Mouse (Mus musculus) macrophage (primary cell): Measurements from ENCODE around the gene St6gal1. TPM values are rescaled to one million over a fixed set of nuclear protein-coding genes. Genes with fewer than 3 reads are reported as not detected.

Experiments used
- H3K27ac ChIP-seq: fragments of 350-480 bp; formaldehyde crosslinking; 2 replicates; pipeline ENCODE4 v1.9.0; 2021
- H3K36me3 ChIP-seq: fragments of 350-480 bp; formaldehyde crosslinking; 2 replicates; pipeline ENCODE4 v1.9.0; 2021; ENCODE audit errors: inconsistent target
- H3K4me3 ChIP-seq: fragments of 350-480 bp; formaldehyde crosslinking; 2 replicates; pipeline ENCODE4 v1.9.0; 2021; ENCODE audit errors: inconsistent target
- H3K79me2 ChIP-seq: fragments of 350-480 bp; formaldehyde crosslinking; 2 replicates; pipeline ENCODE4 v1.9.0; 2021; ENCODE audit errors: inconsistent target
- WGBS: methylation state at CpG from one replicate; pipeline ENCODE4 v1.1.7; 2026; ENCODE audit warnings: inconsistent platforms; ENCODE audit not compliant: missing documents; 5-methylcytosine and 5-hydroxymethylcytosine counted together
- polyA plus RNA-seq: library from polyadenylated mRNA; stranded (reverse); fragments of 250-400 nt; gene quantifications from 3 replicates; pipeline ENCODE4 v1.2.4, GENCODE M21; 2018; ENCODE audit warnings: inconsistent platforms

St6gal1 gene
- polyA plus RNA-seq, 1 experiment from 2014 or later: 59.9 TPM

- Histone ChIP-seq H3K4me3 (no peak overlapping the region), H3K79me2 (peaks cover 50% of the 10 kb centered on the region), H3K27ac (no peak overlapping the region), H3K36me3 (no peaks in the 10 kb centered on the region)
- 93% methylated on average over 3 of the region's 3 CpGs for WGBS
Measured at GRCm38 (mm10) chr16:23229945-23230344, 5.4 kb downstream of the St6gal1 start.

- Histone ChIP-seq H3K4me3 (no peak overlapping the region), H3K79me2 (peaks cover 50% of the 10 kb centered on the region), H3K27ac (peak overlapping the region; percentile 32; the same call in 1 of the 2 replicates), H3K36me3 (no peaks in the 10 kb centered on the region)
- WGBS: 95% methylated on average over 4 of the region's 4 CpGs
Measured at GRCm38 (mm10) chr16:23231168-23231567, 6.6 kb downstream of the St6gal1 start.

GRCm38 (mm10) chr16:23232691-23233090 is 8.2 kb downstream of the St6gal1 start:
- Histone ChIP-seq H3K27ac (peak overlapping the region; percentile 60), H3K4me3 (no peak overlapping the region), H3K36me3 (no peaks in the 10 kb centered on the region), H3K79me2 (peaks cover 36% of the 10 kb centered on the region)
- WGBS: 53% methylated on average over 7 of the region's 7 CpGs

- WGBS: 22% methylated on average over 10 of the region's 10 CpGs
- Histone ChIP-seq H3K4me3 (no peak overlapping the region), H3K27ac (peak overlapping the region; percentile 60), H3K79me2 (peaks cover 28% of the 10 kb centered on the region), H3K36me3 (no peaks in the 10 kb centered on the region)
Measured at GRCm38 (mm10) chr16:23233496-23233895, 9.0 kb downstream of the St6gal1 start.

- Histone ChIP-seq H3K36me3 (no peaks in the 10 kb centered on the region), H3K79me2 (peaks cover 18% of the 10 kb centered on the region), H3K4me3 (no peak overlapping the region), H3K27ac (peak overlapping the region; percentile 60)
- WGBS: 83% methylated on average over 5 of the region's 5 CpGs
Measured at GRCm38 (mm10) chr16:23234557-23234956, 10.0 kb downstream of the St6gal1 start.

- Histone ChIP-seq H3K27ac (no peak overlapping the region), H3K36me3 (no peaks in the 10 kb centered on the region), H3K4me3 (no peak overlapping the region), H3K79me2 (peaks cover 11% of the 10 kb centered on the region; the same call in 1 of the 2 replicates)
- 82% methylated on average over 7 of the region's 7 CpGs for WGBS
Measured at GRCm38 (mm10) chr16:23235173-23235694, 10.7 kb downstream of the St6gal1 start.

GRCm38 (mm10) chr16:23239583-23239982 is 15.0 kb downstream of the St6gal1 start:
- no peak overlapping the region for H3K27ac ChIP-seq
- no peaks in the 10 kb centered on the region for H3K79me2 ChIP-seq
- 89% methylated on average over 6 of the region's 6 CpGs for WGBS

GRCm38 (mm10) chr16:23240049-23240949 is 15.8 kb downstream of the St6gal1 start:
- H3K4me3 ChIP-seq: no peak overlapping the region
- H3K27ac ChIP-seq: no peak overlapping the region
- WGBS: 52% methylated on average over 13 of the region's 13 CpGs
- no peaks in the 10 kb centered on the region for H3K36me3 ChIP-seq
- no peaks in the 10 kb centered on the region for H3K79me2 ChIP-seq

More at GRCm38 (mm10) chr16:23239583-23239982, 15.0 kb downstream of the St6gal1 start:
- H3K36me3 ChIP-seq: no peaks in the 10 kb centered on the region
- no peak overlapping the region for H3K4me3 ChIP-seq

GRCm38 (mm10) chr16:23240950-23241259 is 16.4 kb downstream of the St6gal1 start:
- no peaks in the 10 kb centered on the region for H3K79me2 ChIP-seq
- no peak overlapping the region for H3K27ac ChIP-seq
- H3K36me3 ChIP-seq: no peaks in the 10 kb centered on the region
- WGBS: 94% methylated on average over 5 of the region's 5 CpGs
- no peak overlapping the region for H3K4me3 ChIP-seq

GRCm38 (mm10) chr16:23243726-23244425 is 19.3 kb downstream of the St6gal1 start:
- 100% methylated on average over 5 of the region's 5 CpGs for WGBS
- no peaks in the 10 kb centered on the region for H3K79me2 ChIP-seq
- no peak overlapping the region for H3K27ac ChIP-seq
- H3K4me3 ChIP-seq: no peak overlapping the region
- no peaks in the 10 kb centered on the region for H3K36me3 ChIP-seq

- Histone ChIP-seq H3K4me3 (no peak overlapping the region), H3K36me3 (no peaks in the 10 kb centered on the region), H3K79me2 (no peaks in the 10 kb centered on the region), H3K27ac (no peak overlapping the region)
- 93% methylated on average over 7 of the region's 7 CpGs for WGBS
Measured at GRCm38 (mm10) chr16:23244486-23244885, 19.9 kb downstream of the St6gal1 start.

GRCm38 (mm10) chr16:23249285-23249684 is 24.7 kb downstream of the St6gal1 start:
- Histone ChIP-seq H3K79me2 (no peaks in the 10 kb centered on the region), H3K36me3 (no peaks in the 10 kb centered on the region), H3K4me3 (no peak overlapping the region), H3K27ac (0 out of 2 replicates have a peak overlapping the region, but pooled peaks have one; percentile 5)
- WGBS: 72% methylated on average over 4 of the region's 4 CpGs

- WGBS: 88% methylated on average over 6 of the region's 6 CpGs
- H3K79me2 ChIP-seq: no peaks in the 10 kb centered on the region; the same call in 1 of the 2 replicates
- no peak overlapping the region for H3K4me3 ChIP-seq
- H3K27ac ChIP-seq: 0 out of 2 replicates have a peak overlapping the region, but pooled peaks have one; percentile 5
- H3K36me3 ChIP-seq: no peaks in the 10 kb centered on the region
Measured at GRCm38 (mm10) chr16:23249762-23250161, 25.2 kb downstream of the St6gal1 start.

GRCm38 (mm10) chr16:23250556-23251444 is 26.3 kb downstream of the St6gal1 start:
- H3K36me3 ChIP-seq: no peaks in the 10 kb centered on the region
- no peaks in the 10 kb centered on the region; the same call in 1 of the 2 replicates for H3K79me2 ChIP-seq
- 80% methylated on average over 15 of the region's 15 CpGs for WGBS
- H3K4me3 ChIP-seq: no peak overlapping the region
- no peak overlapping the region for H3K27ac ChIP-seq
